Comparison of ENCODE assay signal across 22 mouse cellular contexts in genomic region chr10:128902409-128902988, GRCm38 (mm10). TPM values are rescaled to one million over a fixed set of nuclear protein-coding genes. Genes with fewer than 3 reads are reported as not detected.
DNase-seq lines count a peak whose midpoint lies in the region; ATAC-seq and TF ChIP-seq lines count a peak whose summit lies in the region.
"Had no signal": no experiment of that assay in that cellular context is flagged by ENCODE, and none has a peak within 500 bp of the region (broad histone marks: within the 10 kb centered on the region; RNA-seq: fewer than 3 reads in every experiment).

No protein-coding gene starts in this region.

- 0 out of 2 replicates have a peak, but pooled peaks have one; percentile 26 for ATAC-seq in kidney, postnatal 0 days (replicated peaks; ENCODE audit: low FRiP score, low read depth)
- peak; percentile 39 for ATAC-seq in megakaryocyte-erythroid progenitor cell, adult 5-6 weeks (replicated peaks; ENCODE audit: low FRiP score, low TSS enrichment, poor library complexity, severe bottlenecking)
- ATAC-seq: forebrain, embryonic 16.5 days; intestine, embryonic 16.5 days; lung, postnatal 0 days had no signal

- DNase-seq in kidney, adult 11 months: peak; percentile 75
- DNase-seq in kidney, adult 18-20 months: no peak
- DNase-seq in kidney, postnatal 0 days (ENCODE audit: low spot score): no peak
- no peak for DNase-seq in cerebellum, adult 9-10 months
- no peak for DNase-seq in lung, postnatal 14 days
- no peak for DNase-seq in cerebellum, postnatal 14 days
- DNase-seq: cerebellum, adult 18-20 months; gastrocnemius, postnatal 10 days; heart, postnatal 10 days; thymus, postnatal 25 days had no signal

- no peaks in the 10 kb centered on the region for H3K9me3 ChIP-seq in kidney, postnatal 0 days (replicated peaks; ENCODE audit: low read length)
- H3K9me3 ChIP-seq: embryonic facial prominence, embryonic 13.5 days; heart, embryonic 10.5 days; hindbrain, embryonic 13.5 days; limb, embryonic 13.5 days; liver, embryonic 15.5 days; neural tube, embryonic 12.5 days had no signal

- H3K4me3 ChIP-seq in bone marrow, adult 2 months (replicated peaks; ENCODE audit: control insufficient read depth, low read depth, low read length): no peak overlapping the region
- no peak overlapping the region for H3K4me3 ChIP-seq in kidney, postnatal 0 days (replicated peaks; ENCODE audit: low read depth, low read length)
- H3K4me3 ChIP-seq: embryonic facial prominence, embryonic 13.5 days; heart, embryonic 10.5 days; hindbrain, embryonic 13.5 days; limb, embryonic 13.5 days; liver, embryonic 15.5 days; neural tube, embryonic 12.5 days had no signal

- no peaks in the 10 kb centered on the region for H3K27me3 ChIP-seq in kidney, postnatal 0 days (ENCODE audit: insufficient read depth, low read length)
- H3K27me3 ChIP-seq: embryonic facial prominence, embryonic 13.5 days; limb, embryonic 13.5 days had no signal

- H3K27ac ChIP-seq in bone marrow, adult 2 months (ENCODE audit: control insufficient read depth, insufficient read depth, low read depth, low read length, poor library complexity): peak overlapping the region; percentile 27; the same call in 1 of the 2 replicates
- peak overlapping the region; percentile 1; the same call in 1 of the 2 replicates for H3K27ac ChIP-seq in kidney, postnatal 0 days
- H3K27ac ChIP-seq: embryonic facial prominence, embryonic 13.5 days; heart, embryonic 10.5 days; hindbrain, embryonic 13.5 days; limb, embryonic 13.5 days; liver, embryonic 15.5 days; neural tube, embryonic 12.5 days had no signal

- TF ChIP-seq POLR2A in bone marrow, adult 2 months (IDR thresholded peaks at IDR 0.05; ENCODE audit: borderline replicate concordance, control insufficient read depth, low read depth, low read length): no peak

- WGBS in bone marrow, adult 2 months: 0% methylated on average over 3 of the region's 3 CpGs
- 85% methylated on average over 3 of the region's 3 CpGs for WGBS in kidney, postnatal 0 days

- peaks cover 3% of the 10 kb centered on the region for H3K4me1 ChIP-seq in bone marrow, adult 2 months (ENCODE audit: control insufficient read depth, insufficient read depth, low read length)
- H3K4me1 ChIP-seq in kidney, postnatal 0 days (replicated peaks; ENCODE audit: insufficient read depth, low read length): no peaks in the 10 kb centered on the region; the same call in 1 of the 2 replicates
- H3K4me1 ChIP-seq: heart, embryonic 10.5 days; hindbrain, embryonic 13.5 days; limb, embryonic 13.5 days; liver, embryonic 15.5 days; neural tube, embryonic 12.5 days had no signal

- no peak overlapping the region for H3K9ac ChIP-seq in kidney, postnatal 0 days (ENCODE audit: low read depth, low read length)
- H3K9ac ChIP-seq: embryonic facial prominence, embryonic 13.5 days; hindbrain, embryonic 13.5 days; limb, embryonic 13.5 days; liver, embryonic 15.5 days; neural tube, embryonic 12.5 days had no signal

- no peak overlapping the region for H3K4me2 ChIP-seq in kidney, postnatal 0 days (ENCODE audit: low read length)
- H3K4me2 ChIP-seq: embryonic facial prominence, embryonic 13.5 days; hindbrain, embryonic 13.5 days; limb, embryonic 13.5 days; liver, embryonic 15.5 days; midbrain, embryonic 11.5 days; neural tube, embryonic 12.5 days had no signal

- TF ChIP-seq CTCF in bone marrow, adult 2 months (IDR thresholded peaks at IDR 0.05; ENCODE audit: control insufficient read depth, insufficient read depth, low read length): no peak
- no peak for TF ChIP-seq CTCF in kidney, postnatal 0 days (IDR thresholded peaks at IDR 0.05; ENCODE audit: low read depth)

- no peaks in the 10 kb centered on the region for H3K36me3 ChIP-seq in kidney, postnatal 0 days (ENCODE audit: insufficient read depth, low read length)
- H3K36me3 ChIP-seq: embryonic facial prominence, embryonic 13.5 days; heart, embryonic 10.5 days; hindbrain, embryonic 13.5 days; limb, embryonic 13.5 days; liver, embryonic 15.5 days; neural tube, embryonic 12.5 days had no signal

RNA-seq across cellular contexts. Expression of gene Cd63, which starts 1.7 kb away (rescaled TPM):
- 49.2 and 134 TPM in 2 replicates for polyA plus RNA-seq in bone marrow, adult 2 months (2011; ENCODE audit: insufficient read depth, insufficient read length, low replicate concordance, missing spikeins)
- 1,350 and 1,394 TPM in 2 replicates for polyA plus RNA-seq in kidney, postnatal 0 days (2015; fragmentation: Nextera tagmentation; extraction: Ambion mirVana)
- total RNA-seq in megakaryocyte-erythroid progenitor cell, adult 5-6 weeks (2014; fragmentation: Nextera tagmentation): 6.8 and 19.4 TPM in 2 replicates
- 15.5 and 18.0 TPM in 2 replicates for total RNA-seq in megakaryocyte-erythroid progenitor cell, adult 5-6 weeks (2017)

RNA-seq across cellular contexts. Expression of gene Gdf11, which starts 11.0 kb away (rescaled TPM):
- polyA plus RNA-seq in bone marrow, adult 2 months (2011; ENCODE audit: insufficient read depth, insufficient read length, low replicate concordance, missing spikeins): 2.4 and 3.6 TPM in 2 replicates
- polyA plus RNA-seq in kidney, postnatal 0 days (2015; fragmentation: Nextera tagmentation; extraction: Ambion mirVana): 7.7 and 8.2 TPM in 2 replicates
- 0.35 TPM in 1 of 2 replicates, not detected in the other for total RNA-seq in megakaryocyte-erythroid progenitor cell, adult 5-6 weeks (2014; fragmentation: Nextera tagmentation)
- total RNA-seq in megakaryocyte-erythroid progenitor cell, adult 5-6 weeks (2017): 0.69 TPM in 1 of 2 replicates, not detected in the other

RNA-seq across cellular contexts. Expression of gene Rdh5, which starts 20.2 kb away (rescaled TPM):
- 2.6 and 6.2 TPM in 2 replicates for polyA plus RNA-seq in bone marrow, adult 2 months (2011; ENCODE audit: insufficient read depth, insufficient read length, low replicate concordance, missing spikeins)
- polyA plus RNA-seq in kidney, postnatal 0 days (2015; fragmentation: Nextera tagmentation; extraction: Ambion mirVana): 12.9 and 15.0 TPM in 2 replicates
- 12.8 and 19.0 TPM in 2 replicates for total RNA-seq in megakaryocyte-erythroid progenitor cell, adult 5-6 weeks (2014; fragmentation: Nextera tagmentation)
- 1.1 and 3.0 TPM in 2 replicates for total RNA-seq in megakaryocyte-erythroid progenitor cell, adult 5-6 weeks (2017)

RNA-seq across cellular contexts. Expression of gene Bloc1s1, which starts 21.3 kb away (rescaled TPM):
- 78.6 and 92.7 TPM in 2 replicates for polyA plus RNA-seq in bone marrow, adult 2 months (2011; ENCODE audit: insufficient read depth, insufficient read length, low replicate concordance, missing spikeins)
- 272 and 276 TPM in 2 replicates for polyA plus RNA-seq in kidney, postnatal 0 days (2015; fragmentation: Nextera tagmentation; extraction: Ambion mirVana)
- 45.7 and 94.6 TPM in 2 replicates for total RNA-seq in megakaryocyte-erythroid progenitor cell, adult 5-6 weeks (2014; fragmentation: Nextera tagmentation)
- total RNA-seq in megakaryocyte-erythroid progenitor cell, adult 5-6 weeks (2017): 73.8 and 82.2 TPM in 2 replicates

RNA-seq across cellular contexts. Expression of gene Itga7, which starts 31.1 kb away (rescaled TPM):
- 1.4 and 1.9 TPM in 2 replicates for polyA plus RNA-seq in bone marrow, adult 2 months (2011; ENCODE audit: insufficient read depth, insufficient read length, low replicate concordance, missing spikeins)
- 3.8 TPM in 2 replicates for polyA plus RNA-seq in kidney, postnatal 0 days (2015; fragmentation: Nextera tagmentation; extraction: Ambion mirVana)
- total RNA-seq in megakaryocyte-erythroid progenitor cell, adult 5-6 weeks (2014; fragmentation: Nextera tagmentation): not detected in 2 replicates
- 0.04 and 0.19 TPM in 2 replicates for total RNA-seq in megakaryocyte-erythroid progenitor cell, adult 5-6 weeks (2017)
